Mouse (Mus musculus) cerebellum, adult 2 months (tissue): ENCODE results near the gene H1foo. TPM values are rescaled to one million over a fixed set of nuclear protein-coding genes. Genes with fewer than 3 reads are reported as not detected.

ENCODE experiments used
- DNase-seq, 2 experiments: peaks; one replicate each; pipeline ENCODE4 v3.0.0; 2021
- H3K27ac ChIP-seq: fragments of 200-500 bp; 2 replicates; pipeline ENCODE4 v1.5.1; 2012; ENCODE audit warnings: low read length, control low read depth, inconsistent platforms; ENCODE audit not compliant: insufficient read depth
- H3K27me3 ChIP-seq: fragments of 200-500 bp; 2 replicates; pipeline ENCODE4 v1.6.1; 2012; ENCODE audit warnings: inconsistent platforms, mild to moderate bottlenecking, low read length, moderate library complexity; ENCODE audit not compliant: control insufficient read depth, insufficient read depth
- H3K4me1 ChIP-seq: fragments of 200-500 bp; 2 replicates; pipeline ENCODE4 v1.6.1; 2011; ENCODE audit warnings: low read length; ENCODE audit not compliant: control insufficient read depth, insufficient read depth
- H3K4me3 ChIP-seq: fragments of 200-500 bp; replicated peaks from 2 replicates; pipeline ENCODE3; 2011; ENCODE audit warnings: mild to moderate bottlenecking, low read depth, low read length, control low read depth; ENCODE audit not compliant: insufficient read depth
- CTCF ChIP-seq: fragments of 200-500 bp; IDR thresholded peaks from 2 replicates; pipeline ENCODE4 v1.5.1; 2011; ENCODE audit warnings: low read depth, mild to moderate bottlenecking, control low read depth, low read length, moderate library complexity, borderline replicate concordance; ENCODE audit not compliant: insufficient read depth
- POLR2A ChIP-seq: fragments of 200-500 bp; IDR thresholded peaks from 2 replicates; pipeline ENCODE4 v1.6.1; 2011; ENCODE audit warnings: low read length, control low read depth, borderline replicate concordance; ENCODE audit not compliant: insufficient read depth
- WGBS: fragments of 180-500 bp; shearing (Covaris S2); methylation state at CpG from one replicate; pipeline ENCODE4 v1.1.7; 2018; 5-methylcytosine and 5-hydroxymethylcytosine counted together
- polyA plus RNA-seq: library from polyadenylated mRNA; depleted of rRNA; stranded (reverse); fragments of >200 nt; gene quantifications from 2 replicates; pipeline ENCODE4 v1.2.3, GENCODE M21; 2012

H1foo gene
- polyA plus RNA-seq, 1 experiment, result not detected

GRCm38 (mm10) chr6:115943498-115944427 is 975 bp upstream of the H1foo start:
- DNase-seq, result no peak
- Histone ChIP-seq H3K27me3 (no peaks in the 10 kb centered on the region), H3K4me1 (no peaks in the 10 kb centered on the region), H3K27ac (no peak overlapping the region), H3K4me3 (no peak overlapping the region)
- 91% methylated on average over 9 of the region's 9 CpGs for whole genome bisulfite sequencing
- TF ChIP-seq POLR2A, result no peak
- TF ChIP-seq CTCF, result no peak

- H3K27me3 ChIP-seq, result no peaks in the 10 kb centered on the region
- TF ChIP-seq POLR2A (no peak), CTCF (no peak)
- H3K27ac ChIP-seq, result no peak overlapping the region
- WGBS, result 91% methylated on average over 8 of the region's 8 CpGs
- no peak overlapping the region for H3K4me3 ChIP-seq
- no peaks in the 10 kb centered on the region for H3K4me1 ChIP-seq
- DNase-seq, result no peak
Measured at GRCm38 (mm10) chr6:115945633-115946032, 895 bp downstream of the H1foo start.

- H3K4me1 ChIP-seq, result no peaks in the 10 kb centered on the region
- no peaks in the 10 kb centered on the region for H3K27me3 ChIP-seq
- no peak for DNase-seq
- TF ChIP-seq CTCF (no peak), POLR2A (no peak)
- 28% methylated on average over 6 of the region's 6 CpGs for WGBS
- no peak overlapping the region for H3K27ac ChIP-seq
- H3K4me3 ChIP-seq, result no peak overlapping the region
Measured at GRCm38 (mm10) chr6:115946389-115946788, 1.7 kb downstream of the H1foo start.

GRCm38 (mm10) chr6:115954506-115955074 is 9.9 kb downstream of the H1foo start:
- TF ChIP-seq CTCF (no peak), POLR2A (no peak)
- 0 out of 2 replicates have a peak overlapping the region, but pooled peaks have one; percentile 6 for H3K27ac ChIP-seq
- peaks cover 56% of the 10 kb centered on the region for H3K4me1 ChIP-seq
- WGBS, result 67% methylated on average over 9 of the region's 9 CpGs
- DNase-seq, result no peak
- H3K27me3 ChIP-seq, result no peaks in the 10 kb centered on the region
- H3K4me3 ChIP-seq, result no peak overlapping the region

- H3K27me3 ChIP-seq, result no peaks in the 10 kb centered on the region
- no peak overlapping the region for H3K4me3 ChIP-seq
- H3K27ac ChIP-seq, result peak overlapping the region; percentile 51
- TF ChIP-seq POLR2A (no peak), CTCF (no peak)
- peak; percentile 66 to 68 for DNase-seq
- peaks cover 57% of the 10 kb centered on the region for H3K4me1 ChIP-seq
- WGBS, result 11% methylated on average over 4 of the region's 4 CpGs
Measured at GRCm38 (mm10) chr6:115955169-115955568, 10.4 kb downstream of the H1foo start.

- TF ChIP-seq POLR2A (no peak), CTCF (no peak)
Measured at GRCm38 (mm10) chr6:115955664-115956063, 10.9 kb downstream of the H1foo start.

GRCm38 (mm10) chr6:115956418-115956921 is 11.7 kb downstream of the H1foo start:
- no peaks in the 10 kb centered on the region for H3K27me3 ChIP-seq
- TF ChIP-seq CTCF (peak; percentile 24; the same call in 1 of the 2 replicates), POLR2A (no peak)
- peaks cover 57% of the 10 kb centered on the region for H3K4me1 ChIP-seq
- no peak for DNase-seq
- no peak overlapping the region for H3K4me3 ChIP-seq
- H3K27ac ChIP-seq, result peak overlapping the region; percentile 48
- 42% methylated on average over 13 of the region's 13 CpGs for WGBS

More at GRCm38 (mm10) chr6:115955664-115956063, 10.9 kb downstream of the H1foo start:
- no peaks in the 10 kb centered on the region for H3K27me3 ChIP-seq
- 58% methylated on average over 11 of the region's 11 CpGs for WGBS
- no peak overlapping the region for H3K4me3 ChIP-seq
- DNase-seq, result no peak
- peaks cover 57% of the 10 kb centered on the region for H3K4me1 ChIP-seq
- H3K27ac ChIP-seq, result peak overlapping the region; percentile 51
